In the genomic region with DNA sequence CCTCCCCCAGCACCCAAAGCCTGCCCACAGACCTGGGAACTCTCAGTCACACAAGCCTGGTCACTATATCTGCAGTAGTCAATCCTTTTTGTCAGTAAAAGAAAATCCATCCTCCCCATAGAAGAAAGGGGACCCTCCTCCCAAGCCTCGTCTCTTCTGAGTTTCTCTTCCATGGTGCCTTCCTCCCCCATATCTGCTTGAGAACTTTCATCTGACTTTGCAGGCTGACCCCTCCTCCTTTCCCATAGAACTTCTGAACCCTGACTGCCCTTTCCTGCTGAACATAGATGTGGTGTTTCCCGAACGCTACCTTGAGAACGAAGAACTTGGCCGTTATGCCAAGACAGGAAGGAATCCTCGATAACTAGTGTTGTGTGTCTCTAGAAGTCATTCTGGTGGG, we compare ENCODE assay signal across 23 mouse cellular contexts.
DNase-seq lines count a peak whose midpoint lies in the region; ATAC-seq and TF ChIP-seq lines count a peak whose summit lies in the region.
"Had no signal": no experiment of that assay in that cellular context is flagged by ENCODE, and none has a peak within 500 bp of the region (broad histone marks: within the 10 kb centered on the region; RNA-seq: fewer than 3 reads in every experiment).

No protein-coding gene starts in this region.

- no peak overlapping the region for H3K27ac ChIP-seq in heart, embryonic 12.5 days (ENCODE audit: poor library complexity, severe bottlenecking)
- H3K27ac ChIP-seq in kidney, embryonic 15.5 days, result peak overlapping the region; percentile 84
- 0 out of 2 replicates have a peak overlapping the region, but pooled peaks have one; percentile 3 for H3K27ac ChIP-seq in kidney, postnatal 0 days
- H3K27ac ChIP-seq: embryonic facial prominence, embryonic 12.5 days; embryonic facial prominence, embryonic 15.5 days; forebrain, embryonic 10.5 days; forebrain, embryonic 12.5 days had no signal

- H3K9me3 ChIP-seq in heart, embryonic 12.5 days (replicated peaks), result no peaks in the 10 kb centered on the region
- H3K9me3 ChIP-seq in kidney, embryonic 15.5 days (replicated peaks), result no peaks in the 10 kb centered on the region
- no peaks in the 10 kb centered on the region for H3K9me3 ChIP-seq in kidney, postnatal 0 days (replicated peaks; ENCODE audit: low read length)
- H3K9me3 ChIP-seq: embryonic facial prominence, embryonic 12.5 days; embryonic facial prominence, embryonic 15.5 days; forebrain, embryonic 10.5 days; forebrain, embryonic 12.5 days had no signal

- 65% methylated on average over 6 of the region's 6 CpGs for WGBS in heart, embryonic 12.5 days
- WGBS in kidney, embryonic 15.5 days, result 20% methylated on average over 6 of the region's 6 CpGs
- WGBS in kidney, postnatal 0 days, result 22% methylated on average over 6 of the region's 6 CpGs

- H3K4me3 ChIP-seq in heart, embryonic 12.5 days, result no peak overlapping the region
- H3K4me3 ChIP-seq in kidney, embryonic 15.5 days (replicated peaks), result no peak overlapping the region
- H3K4me3 ChIP-seq in kidney, postnatal 0 days (replicated peaks; ENCODE audit: low read depth, low read length), result no peak overlapping the region
- H3K4me3 ChIP-seq: embryonic facial prominence, embryonic 12.5 days; embryonic facial prominence, embryonic 15.5 days; erythroblast, embryonic 14.5 days; forebrain, embryonic 10.5 days; forebrain, embryonic 12.5 days had no signal

- no peak overlapping the region for H3K4me2 ChIP-seq in heart, embryonic 12.5 days
- H3K4me2 ChIP-seq in kidney, embryonic 15.5 days, result peak overlapping the region; percentile 40
- peak overlapping the region; percentile 32; the same call in 1 of the 2 replicates for H3K4me2 ChIP-seq in kidney, postnatal 0 days (ENCODE audit: low read length)
- H3K4me2 ChIP-seq: embryonic facial prominence, embryonic 12.5 days; embryonic facial prominence, embryonic 15.5 days; forebrain, embryonic 12.5 days had no signal

- TF ChIP-seq CTCF in kidney, postnatal 0 days (IDR thresholded peaks at IDR 0.05; ENCODE audit: low read depth), result no peak

- 0 out of 2 replicates have a peak, but pooled peaks cover 5% of the 10 kb centered on the region for H3K27me3 ChIP-seq in heart, embryonic 12.5 days (replicated peaks)
- H3K27me3 ChIP-seq in kidney, embryonic 15.5 days, result no peaks in the 10 kb centered on the region
- no peaks in the 10 kb centered on the region for H3K27me3 ChIP-seq in kidney, postnatal 0 days (ENCODE audit: insufficient read depth, low read length)
- H3K27me3 ChIP-seq: embryonic facial prominence, embryonic 12.5 days; embryonic facial prominence, embryonic 15.5 days had no signal

- no peaks in the 10 kb centered on the region for H3K36me3 ChIP-seq in heart, embryonic 12.5 days
- no peaks in the 10 kb centered on the region for H3K36me3 ChIP-seq in kidney, embryonic 15.5 days
- H3K36me3 ChIP-seq in kidney, postnatal 0 days (ENCODE audit: insufficient read depth, low read length), result no peaks in the 10 kb centered on the region
- H3K36me3 ChIP-seq: embryonic facial prominence, embryonic 12.5 days; embryonic facial prominence, embryonic 15.5 days; forebrain, embryonic 10.5 days; forebrain, embryonic 12.5 days had no signal

- no peak for ATAC-seq in heart, embryonic 12.5 days (ENCODE audit: insufficient number of reproducible peaks, low FRiP score)
- peak; percentile 76 for ATAC-seq in kidney, embryonic 15.5 days (replicated peaks; ENCODE audit: low FRiP score)
- ATAC-seq in kidney, postnatal 0 days (replicated peaks; ENCODE audit: low FRiP score, low read depth), result no peak
- ATAC-seq: forebrain, embryonic 14.5 days; forebrain, embryonic 16.5 days had no signal

- H3K9ac ChIP-seq in heart, embryonic 12.5 days, result no peak overlapping the region
- no peak overlapping the region for H3K9ac ChIP-seq in kidney, embryonic 15.5 days
- H3K9ac ChIP-seq in kidney, postnatal 0 days (ENCODE audit: low read depth, low read length), result no peak overlapping the region
- H3K9ac ChIP-seq: embryonic facial prominence, embryonic 12.5 days; embryonic facial prominence, embryonic 15.5 days; forebrain, embryonic 12.5 days had no signal

- H3K4me1 ChIP-seq in heart, embryonic 12.5 days (replicated peaks), result no peaks in the 10 kb centered on the region
- peaks cover 37% of the 10 kb centered on the region for H3K4me1 ChIP-seq in kidney, embryonic 15.5 days
- H3K4me1 ChIP-seq in kidney, postnatal 0 days (replicated peaks; ENCODE audit: insufficient read depth, low read length), result peaks cover 4% of the 10 kb centered on the region
- H3K4me1 ChIP-seq: forebrain, embryonic 12.5 days had no signal

- peak; percentile 61 for DNase-seq in heart, adult 11 months
- no peak for DNase-seq in kidney, postnatal 25 days
- DNase-seq in kidney, postnatal 0 days (ENCODE audit: low spot score), result peak; percentile 68
- DNase-seq in kidney, postnatal 10 days, result no peak
- DNase-seq: adrenal gland, adult 2 months; adrenal gland, postnatal 10 days; adrenal gland, postnatal 25 days; cerebellum, adult 11 months; cerebellum, adult 18-20 months; cerebellum, adult 8-10 months; cerebellum, adult 9-11 months; cerebellum, postnatal 14 days; cerebellum, postnatal 36 days; embryo, embryonic 11 days had no signal

Comparison
In these comparisons a context has a peak if more than half of its experiments do, and no peak if none do; other contexts are left out.
1. DNase-seq: peak in heart, adult 11 months (single experiment) and kidney, postnatal 0 days (single experiment); none in kidney, postnatal 25 days (0 of 2) and kidney, postnatal 10 days (single experiment).